Mouse (Mus musculus): Measurements from ENCODE around the gene 4930590J08Rik.

Gene 4930590J08Rik

GRCm38 (mm10) chr6:91966006-91966405 lies 63.4 kb downstream of the 4930590J08Rik start:
- no peak for DNase-seq

- no peak for DNase-seq
Measured at GRCm38 (mm10) chr6:91972201-91972646, 69.6 kb downstream of the 4930590J08Rik start.

GRCm38 (mm10) chr6:91973972-91974371 lies 71.4 kb downstream of the 4930590J08Rik start:
- DNase-seq: no peak

- DNase-seq: no peak
Measured at GRCm38 (mm10) chr6:91978371-91979300, 76.0 kb downstream of the 4930590J08Rik start, which contains the start of gene Fgd5. Gene Fgd5 (plus strand): TSS chr6:91978878.

GRCm38 (mm10) chr6:91979301-91979996 lies 76.8 kb downstream of the 4930590J08Rik start:
- DNase-seq: no peak

GRCm38 (mm10) chr6:91980011-91980410 lies 77.4 kb downstream of the 4930590J08Rik start:
- DNase-seq: no peak

- DNase-seq: no peak
Measured at GRCm38 (mm10) chr6:91990101-91990500, 87.5 kb downstream of the 4930590J08Rik start.

GRCm38 (mm10) chr6:91992823-91993222 lies 90.2 kb downstream of the 4930590J08Rik start:
- DNase-seq: no peak

GRCm38 (mm10) chr6:91993795-91994505 lies 91.3 kb downstream of the 4930590J08Rik start:
- no peak for DNase-seq

- no peak for DNase-seq
Measured at GRCm38 (mm10) chr6:91996072-91996471, 93.5 kb downstream of the 4930590J08Rik start.

Measured in B cell, adult 2 months (primary cell).